Mouse (Mus musculus) thymus, postnatal 14 days (tissue): ENCODE data around the gene Atp1a4.

Source experiments
- DNase-seq: peaks from one replicate; pipeline ENCODE4 v3.0.0; 2021

Atp1a4 gene

GRCm38 (mm10) chr1:172258314-172258713 lies at the start of gene Atp1a4:
Atp1a4 (minus strand) TSS chr1:172258414.
- no peak for DNase-seq

GRCm38 (mm10) chr1:172307936-172308335 lies 49.7 kb upstream of the Atp1a4 start:
- no peak for DNase-seq

DNA sequence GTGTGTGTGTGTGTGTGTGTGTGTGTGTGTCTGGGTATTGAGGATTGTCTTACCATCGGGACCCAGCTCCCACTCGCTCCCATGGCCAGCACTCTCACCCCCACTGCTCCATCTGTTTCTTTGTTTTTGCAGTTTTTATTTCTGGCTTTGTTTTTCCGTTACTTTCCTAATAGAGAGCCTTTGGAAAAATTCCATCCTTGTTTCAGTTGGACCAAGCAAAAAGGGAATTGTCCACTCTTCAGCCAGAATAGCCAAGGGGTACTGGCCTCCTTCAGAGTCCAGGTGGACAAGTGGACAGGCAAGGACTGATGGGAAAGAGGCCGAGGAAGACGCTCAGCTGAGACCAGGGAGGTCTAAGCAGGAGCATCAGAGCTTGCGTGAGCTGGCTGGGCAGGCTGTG lies 48.7 kb upstream of the Atp1a4 start:
- DNase-seq: no peak

DNA sequence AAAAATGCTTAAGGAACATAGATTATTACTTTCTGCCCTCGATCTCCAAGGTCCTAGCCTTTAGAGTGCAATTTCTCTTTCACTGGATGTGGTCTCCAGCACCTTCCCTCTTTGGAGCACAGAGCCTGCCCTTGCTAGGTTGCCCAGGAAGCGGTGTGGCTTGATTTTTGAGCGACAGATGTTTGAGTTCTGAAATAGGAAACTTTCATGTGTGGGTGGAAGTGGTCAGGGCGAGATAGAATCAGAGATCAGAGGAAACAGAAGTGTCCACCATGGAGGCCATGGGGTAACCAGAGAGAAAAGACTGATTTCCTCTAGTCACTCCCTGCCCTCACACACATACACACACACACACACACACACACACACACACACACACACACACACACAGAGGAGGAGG lies 48.0 kb upstream of the Atp1a4 start:
- DNase-seq: no peak

DNA sequence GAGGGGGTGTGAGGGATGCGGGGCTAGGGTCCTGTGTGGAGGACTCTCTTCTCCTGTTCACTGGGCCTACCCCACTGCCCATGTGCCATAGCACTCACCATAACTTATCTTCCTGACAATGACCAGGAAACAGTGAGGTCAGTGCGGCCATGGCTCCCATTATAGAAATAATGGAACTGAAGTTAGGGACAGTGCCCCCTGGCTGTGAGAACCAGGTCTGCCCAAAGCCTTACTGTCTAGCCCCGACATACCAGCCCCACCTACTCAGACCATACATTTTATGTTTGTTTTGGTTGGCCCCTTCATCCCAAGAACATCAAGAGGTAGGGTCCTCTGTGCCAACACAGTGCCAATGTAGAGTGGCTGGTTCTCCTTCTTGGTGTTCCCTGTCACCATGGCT lies 47.4 kb upstream of the Atp1a4 start:
- no peak for DNase-seq

DNA sequence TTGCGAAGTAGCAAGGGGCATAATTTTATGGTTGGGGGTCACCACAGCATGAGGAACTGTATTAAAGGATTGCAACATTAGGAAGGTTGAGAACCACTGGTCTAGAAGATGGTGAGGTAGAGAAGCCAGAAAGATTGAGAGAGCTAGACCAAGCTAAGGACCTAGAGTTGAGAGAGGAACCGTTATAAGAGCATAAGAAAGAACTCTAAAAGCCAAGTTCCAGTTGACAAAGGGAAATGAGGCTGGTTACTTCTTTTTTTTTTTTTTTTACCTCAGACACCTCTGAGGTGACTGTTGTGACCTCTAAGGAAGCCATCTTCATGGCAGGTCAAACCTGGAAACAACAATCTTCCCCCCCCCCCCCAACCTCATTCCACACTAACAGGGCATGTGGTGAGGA lies 46.9 kb upstream of the Atp1a4 start:
- DNase-seq: no peak

DNA sequence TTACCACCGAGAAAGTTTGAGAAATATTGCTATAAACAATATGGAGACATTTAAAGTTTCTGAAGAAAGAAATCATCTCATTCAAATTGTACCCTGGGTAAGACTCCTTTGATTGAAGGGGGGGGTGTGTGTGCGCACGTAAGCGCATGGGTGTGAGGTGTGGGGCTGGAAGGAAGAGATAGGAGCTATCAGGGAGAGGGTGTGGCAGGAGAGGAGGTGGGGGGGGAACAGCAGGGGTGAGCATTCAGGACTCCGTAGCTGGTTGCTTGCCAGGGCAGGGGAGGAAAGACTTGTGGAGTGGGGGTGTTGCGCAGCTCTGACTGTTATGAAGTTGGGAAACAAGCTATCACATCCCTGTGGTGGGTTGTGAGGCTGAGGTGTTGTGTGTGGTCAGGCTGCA lies 46.2 kb upstream of the Atp1a4 start:
- DNase-seq: no peak

- no peak for DNase-seq
These were observed 44.6 kb upstream of the Atp1a4 start for GRCm38 (mm10) chr1:172302851-172303250.

DNA sequence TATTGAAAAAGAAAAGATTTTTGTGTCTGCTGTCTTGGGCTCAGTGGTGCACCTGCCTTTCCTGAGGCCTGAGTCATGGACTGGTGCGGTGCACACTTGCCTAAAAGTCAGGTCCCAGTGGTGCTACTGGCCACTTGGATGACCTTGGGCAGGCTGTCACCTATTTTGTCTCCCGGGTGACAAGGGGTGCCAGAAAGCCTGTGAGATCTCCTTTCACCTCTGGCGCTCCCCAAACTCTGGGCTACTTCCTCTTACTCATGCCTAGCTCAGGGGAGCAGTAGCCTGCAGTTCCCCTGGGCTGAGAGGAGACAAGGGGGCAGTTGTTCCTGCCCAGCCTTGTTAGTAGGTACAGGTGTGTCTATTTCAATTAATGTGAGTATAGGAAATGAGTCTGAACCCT lies 44.1 kb upstream of the Atp1a4 start:
- no peak for DNase-seq

DNA sequence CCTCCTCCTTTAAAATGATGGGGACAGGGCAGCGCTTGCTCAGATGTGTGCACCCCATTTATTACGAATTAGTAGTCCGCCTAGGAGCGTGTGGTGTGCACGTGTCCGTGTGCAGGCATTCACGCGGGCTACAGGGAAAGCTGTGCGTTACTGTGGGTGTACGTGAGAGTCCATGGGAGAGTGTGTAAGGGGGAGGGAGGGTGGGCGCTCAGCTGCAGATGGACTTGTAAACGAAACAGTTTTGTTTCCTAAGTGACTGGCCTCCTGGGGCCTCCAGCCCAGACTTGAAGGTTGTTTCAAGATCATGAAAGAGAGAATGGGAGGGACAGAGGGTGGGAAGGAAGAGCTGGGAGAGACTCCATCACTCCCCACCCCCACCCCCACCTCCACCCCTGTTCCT lies 43.0 kb upstream of the Atp1a4 start:
- DNase-seq: no peak

DNA sequence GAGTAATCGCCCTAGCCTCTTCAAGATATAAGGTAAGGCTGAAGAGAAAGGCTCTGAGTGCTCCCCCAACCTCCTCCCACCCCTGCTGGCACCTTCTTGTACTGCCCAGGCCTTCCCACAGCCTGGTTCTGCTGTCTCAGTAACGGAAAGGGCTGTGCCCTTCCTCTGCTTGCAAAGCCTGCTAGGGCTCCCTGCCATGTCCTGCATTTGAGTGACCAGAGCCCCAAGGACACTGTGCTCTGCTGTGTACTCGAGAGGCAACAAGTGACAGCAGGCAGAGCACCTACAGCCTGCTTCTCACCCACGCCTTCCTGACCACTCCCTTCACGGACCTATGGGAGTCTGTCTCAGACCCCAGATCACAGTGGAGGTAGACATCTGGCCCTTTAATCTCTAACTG lies 42.0 kb upstream of the Atp1a4 start:
- no peak for DNase-seq

DNA sequence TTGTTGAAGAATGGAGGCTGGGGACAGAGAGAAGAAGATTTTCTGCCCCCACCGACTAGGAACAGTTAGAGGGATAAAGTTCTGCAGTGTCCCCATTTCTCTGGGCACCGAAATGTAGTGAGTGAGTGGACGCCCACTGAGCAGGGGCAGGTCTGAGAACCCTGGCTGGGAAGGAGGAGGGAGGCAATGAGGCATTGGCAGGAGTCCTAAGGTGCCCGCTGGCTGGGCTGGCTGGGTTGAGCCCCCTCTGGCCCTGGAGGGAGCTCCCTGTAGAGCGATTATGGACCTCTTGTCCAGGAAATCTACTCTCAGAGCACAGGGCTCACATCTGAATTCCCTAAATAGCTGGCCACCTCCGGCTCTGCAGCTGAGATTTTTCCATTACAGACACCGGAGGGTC lies 41.3 kb upstream of the Atp1a4 start:
- no peak for DNase-seq

DNA sequence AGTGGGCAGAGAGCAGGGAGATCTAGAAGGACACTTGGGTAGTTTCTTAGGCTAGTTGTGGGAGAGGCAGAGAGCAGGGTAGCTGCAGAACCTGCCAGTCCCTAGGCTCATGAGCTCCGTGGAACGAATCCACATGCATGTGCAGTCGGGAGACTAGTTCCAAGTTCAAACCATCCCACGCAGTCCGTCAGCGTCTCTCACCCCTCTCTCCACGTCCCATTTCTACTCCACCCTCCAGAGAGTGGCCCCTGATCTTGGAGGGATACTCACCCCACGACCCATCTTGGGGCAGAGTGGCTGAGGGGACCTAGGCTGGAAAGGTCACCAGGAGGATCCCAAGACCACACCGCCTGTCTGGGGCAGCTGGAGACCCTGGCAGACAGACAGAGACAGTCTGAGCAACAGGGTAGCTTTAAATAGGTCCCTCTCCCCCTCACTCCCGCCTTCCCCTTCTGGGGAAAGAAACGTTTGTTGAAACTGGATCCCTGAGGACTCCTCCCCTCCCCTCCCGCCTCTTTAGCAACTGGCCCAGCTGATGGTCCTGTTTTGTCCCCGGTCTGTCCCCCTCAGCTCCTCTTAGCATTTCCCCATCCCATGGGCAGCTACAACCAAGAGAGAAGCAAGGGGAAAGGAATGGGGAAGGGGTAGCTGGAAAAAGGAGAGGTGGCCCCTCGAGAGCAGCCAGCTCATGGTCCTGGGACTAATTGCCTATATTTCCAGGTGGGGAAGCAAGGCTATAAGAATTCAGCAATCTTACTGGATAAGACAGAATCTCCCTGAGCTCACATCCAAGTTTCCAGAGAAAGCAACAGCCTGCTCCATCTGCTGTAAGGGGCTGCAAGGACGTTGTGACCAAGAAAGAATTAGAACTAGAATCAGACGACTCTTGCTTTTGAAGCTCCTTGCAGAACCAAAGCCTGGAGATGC lies 39.7 kb upstream of the Atp1a4 start, which contains the start of gene Atp1a2:
Gene Atp1a2 (minus strand): TSS at position 454 of the 927 bp plus-strand sequence.
- DNase-seq: no peak

DNA sequence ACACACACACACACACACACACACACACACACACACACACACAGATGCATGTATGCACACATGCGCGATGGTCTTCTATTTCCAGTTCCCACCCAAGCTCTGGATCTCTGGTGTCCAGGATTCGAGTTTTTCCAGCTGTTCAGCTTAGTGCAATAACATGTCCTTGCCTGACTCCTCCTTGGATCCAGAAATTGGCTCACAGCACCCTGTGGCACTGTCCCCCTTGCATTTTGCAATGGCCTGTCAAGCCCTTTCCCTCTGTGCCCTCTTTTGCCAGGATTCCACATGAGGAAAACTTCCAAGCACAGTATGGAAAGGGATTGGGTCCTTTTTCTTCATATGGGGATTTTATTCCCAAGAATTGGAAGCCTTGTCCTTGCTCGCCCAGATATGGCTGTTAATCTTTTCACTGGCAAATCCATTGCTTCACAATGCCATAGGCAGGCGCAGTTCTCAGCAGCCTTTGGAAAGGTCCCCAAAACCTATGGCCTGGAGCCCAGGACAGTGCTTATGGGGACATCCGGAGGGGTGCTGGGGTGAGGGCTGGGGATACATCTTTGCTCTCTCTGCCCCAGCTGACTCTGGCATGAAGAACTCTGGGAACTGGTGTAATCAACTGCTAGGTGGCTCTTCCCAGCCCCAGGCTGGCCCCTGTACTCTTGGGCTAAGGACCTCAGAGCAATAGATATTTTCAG lies 38.7 kb upstream of the Atp1a4 start:
- DNase-seq: no peak

- no peak for DNase-seq
These were observed 37.6 kb upstream of the Atp1a4 start for GRCm38 (mm10) chr1:172295751-172296197.

DNA sequence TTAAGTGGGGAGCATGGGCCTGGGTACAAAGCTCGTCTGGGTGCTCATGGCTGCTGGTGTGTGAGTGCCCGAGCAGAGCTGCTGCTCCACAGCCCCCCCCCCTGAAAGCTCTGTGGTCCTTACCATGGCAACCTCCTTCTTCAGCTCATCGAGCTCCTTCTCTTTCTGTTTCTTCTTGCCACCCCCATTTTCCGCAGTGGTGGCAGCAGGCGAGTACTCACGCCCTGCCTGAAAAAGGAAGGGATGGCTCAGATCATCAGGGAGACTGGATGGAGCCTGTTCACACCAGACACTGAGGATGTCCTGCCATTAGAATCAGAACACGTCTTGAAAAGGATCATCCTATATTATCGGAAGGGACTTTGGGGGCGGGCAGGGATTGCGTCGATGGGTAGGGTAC lies 35.2 kb upstream of the Atp1a4 start:
- no peak for DNase-seq

- no peak for DNase-seq
These were observed 34.7 kb upstream of the Atp1a4 start for GRCm38 (mm10) chr1:172292880-172293279.

DNA sequence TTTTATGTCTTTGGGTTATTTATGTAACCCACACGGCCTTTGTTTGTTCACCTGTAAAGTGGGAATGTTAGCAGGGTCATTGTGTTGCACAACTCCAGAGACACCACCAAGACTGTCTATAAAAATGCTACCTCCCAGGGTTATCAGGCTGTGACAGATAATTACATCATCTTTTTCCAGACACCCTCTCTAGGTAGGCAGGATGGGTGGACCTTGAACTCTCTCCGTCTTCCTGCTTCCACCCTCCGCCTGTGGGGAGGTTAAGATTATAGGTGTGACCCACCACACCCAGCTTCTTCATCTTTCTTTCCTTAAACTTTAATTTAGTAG lies 31.4 kb upstream of the Atp1a4 start:
- DNase-seq: no peak

DNA sequence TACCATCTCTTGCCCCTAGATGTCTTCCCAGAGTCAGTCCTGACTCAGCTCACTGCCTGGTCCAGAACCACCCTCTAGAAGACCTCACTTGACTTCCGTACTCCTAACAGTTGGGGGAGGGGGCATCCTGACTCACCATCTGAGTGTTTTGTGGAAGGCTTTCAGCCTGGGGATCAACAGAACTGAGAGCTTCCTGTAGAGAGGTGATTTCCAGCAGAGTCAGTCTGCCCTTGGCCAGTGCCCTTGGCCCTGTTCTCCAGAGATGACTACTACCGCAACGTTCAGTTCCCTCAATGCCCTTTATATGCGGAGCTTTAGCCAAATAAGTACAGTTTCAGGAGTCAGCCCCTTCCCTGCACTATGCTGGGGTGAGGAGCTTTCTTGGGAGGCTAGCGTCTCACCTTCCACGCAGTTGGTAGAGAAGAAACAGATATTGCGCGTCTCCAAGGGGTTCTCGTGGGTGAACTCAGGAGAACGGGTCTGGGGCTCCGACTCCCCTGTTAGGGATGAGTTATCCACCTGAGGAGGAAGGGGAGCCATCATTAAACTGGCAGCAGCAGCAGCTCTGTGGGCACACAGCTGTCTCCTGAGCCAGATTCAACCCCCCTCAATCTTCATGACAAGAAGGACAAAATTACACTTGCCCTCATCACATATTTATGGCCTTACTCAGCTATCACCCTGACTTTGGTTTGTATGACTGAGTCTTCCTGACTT lies 30.8 kb upstream of the Atp1a4 start:
- no peak for DNase-seq

GRCm38 (mm10) chr1:172286740-172287139 lies 28.5 kb upstream of the Atp1a4 start:
- DNase-seq: no peak

DNA sequence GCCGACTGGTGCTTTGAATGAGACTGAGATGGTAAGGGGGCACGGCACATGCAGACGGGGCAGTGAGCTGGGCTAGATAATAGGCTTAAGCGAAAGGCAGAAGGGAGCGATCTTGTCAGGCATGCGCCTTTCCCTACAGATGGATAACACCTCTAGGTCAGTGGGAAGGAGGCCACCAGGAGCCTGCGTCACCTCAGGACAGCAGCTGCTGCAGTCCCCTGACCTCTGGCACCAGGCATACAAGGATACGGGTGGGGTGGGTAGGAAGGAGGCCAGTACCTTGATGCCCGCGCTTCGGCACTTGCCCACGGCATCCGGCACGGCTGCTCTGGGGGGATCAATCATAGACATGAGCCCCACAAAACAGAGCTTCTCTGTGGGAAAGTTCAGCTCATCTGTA lies 26.0 kb upstream of the Atp1a4 start:
- DNase-seq: no peak

- no peak for DNase-seq
These were observed 24.9 kb upstream of the Atp1a4 start for GRCm38 (mm10) chr1:172283073-172283472.

DNA sequence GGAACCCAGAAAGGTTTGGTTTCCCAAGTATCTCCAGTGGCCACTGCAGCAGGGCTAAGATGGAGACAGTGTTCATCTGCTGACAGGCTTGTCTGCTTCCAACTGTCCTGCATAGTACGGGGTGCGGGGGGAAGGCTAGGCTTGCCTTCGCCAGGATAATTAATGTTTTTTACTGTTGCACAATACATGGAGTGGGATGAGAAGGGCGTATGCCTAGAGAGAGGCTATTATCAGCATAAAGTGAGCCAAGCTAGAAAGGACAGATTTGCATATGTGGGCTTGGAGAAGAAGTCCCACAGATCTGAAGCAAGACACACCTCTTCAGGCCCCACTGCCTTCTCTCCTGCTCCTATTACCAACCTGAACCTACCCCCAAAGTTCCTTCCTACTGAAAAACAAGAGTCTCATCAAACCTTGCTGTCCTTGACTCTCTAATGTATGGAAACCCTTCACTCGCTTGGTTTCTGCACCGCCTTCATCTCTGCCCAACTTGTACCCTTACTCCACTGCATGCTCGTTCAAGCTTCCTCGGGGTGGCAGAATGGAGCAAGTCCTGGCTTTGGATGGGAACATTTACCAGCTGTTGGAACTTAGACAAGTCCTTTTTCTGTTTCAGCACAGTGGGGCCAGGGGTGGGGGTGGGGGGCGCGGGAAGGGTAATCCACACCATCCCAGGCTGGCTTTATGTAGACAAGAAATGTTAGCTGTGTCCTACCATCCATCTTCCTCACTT lies 23.5 kb upstream of the Atp1a4 start:
- DNase-seq: no peak
